Comparison of ENCODE assay signal across 30 mouse cellular contexts in genomic region chr9:16304949-16305348, GRCm38 (mm10).
DNase-seq lines count a peak whose midpoint lies in the region; ATAC-seq and TF ChIP-seq lines count a peak whose summit lies in the region.
"Had no signal": no experiment of that assay in that cellular context is flagged by ENCODE, and none has a peak within 500 bp of the region (broad histone marks: within the 10 kb centered on the region; RNA-seq: fewer than 3 reads in every experiment).

No protein-coding gene starts in this region.

- 0 out of 2 replicates have a peak, but pooled peaks have one; percentile 16 for ATAC-seq in midbrain, embryonic 11.5 days (ENCODE audit: low FRiP score)
- ATAC-seq in midbrain, postnatal 0 days (ENCODE audit: low FRiP score) = no peak
- ATAC-seq in midbrain, embryonic 13.5 days = peak; percentile 56; the same call in 1 of the 2 replicates
- peak; percentile 50; the same call in 1 of the 2 replicates for ATAC-seq in neural tube, embryonic 14.5 days (ENCODE audit: low read depth)
- no peak for ATAC-seq in intestine, embryonic 15.5 days
- ATAC-seq: forebrain, embryonic 13.5 days; liver, embryonic 12.5 days; liver, postnatal 0 days had no signal

- no peak overlapping the region for H3K4me3 ChIP-seq in gastrocnemius, adult 2 months
- H3K4me3 ChIP-seq in midbrain, embryonic 11.5 days (ENCODE audit: low read depth, low read length) = no peak overlapping the region
- no peak overlapping the region for H3K4me3 ChIP-seq in midbrain, postnatal 0 days (ENCODE audit: low read depth, low read length)
- no peak overlapping the region for H3K4me3 ChIP-seq in midbrain, embryonic 13.5 days (replicated peaks)
- H3K4me3 ChIP-seq in neural tube, embryonic 14.5 days (ENCODE audit: low read depth, low read length) = no peak overlapping the region
- H3K4me3 ChIP-seq in intestine, embryonic 15.5 days (replicated peaks) = no peak overlapping the region
- H3K4me3 ChIP-seq: embryonic facial prominence, embryonic 15.5 days; forebrain, embryonic 13.5 days; heart, embryonic 12.5 days; layer of hippocampus, adult 2 months; liver, embryonic 12.5 days; megakaryocyte, embryonic 14.5 days had no signal

- no peaks in the 10 kb centered on the region for H3K4me1 ChIP-seq in midbrain, embryonic 11.5 days (ENCODE audit: control insufficient read depth, insufficient read depth, low read length)
- 0 out of 2 replicates have a peak, but pooled peaks cover 8% of the 10 kb centered on the region for H3K4me1 ChIP-seq in midbrain, postnatal 0 days (ENCODE audit: insufficient read depth, low read length)
- peaks cover 32% of the 10 kb centered on the region for H3K4me1 ChIP-seq in midbrain, embryonic 13.5 days (replicated peaks)
- peaks cover 7% of the 10 kb centered on the region; the same call in 1 of the 2 replicates for H3K4me1 ChIP-seq in neural tube, embryonic 14.5 days (ENCODE audit: control insufficient read depth, insufficient read depth, low read length)
- H3K4me1 ChIP-seq in intestine, embryonic 15.5 days (replicated peaks) = no peaks in the 10 kb centered on the region
- H3K4me1 ChIP-seq: liver, embryonic 12.5 days had no signal

- no peak overlapping the region for H3K4me2 ChIP-seq in midbrain, embryonic 11.5 days
- no peak overlapping the region for H3K4me2 ChIP-seq in midbrain, postnatal 0 days (ENCODE audit: low read depth, low read length, poor library complexity, severe bottlenecking)
- H3K4me2 ChIP-seq in midbrain, embryonic 13.5 days (replicated peaks) = no peak overlapping the region
- H3K4me2 ChIP-seq in neural tube, embryonic 14.5 days (ENCODE audit: low read depth, low read length) = no peak overlapping the region
- no peak overlapping the region for H3K4me2 ChIP-seq in intestine, embryonic 15.5 days (replicated peaks)
- H3K4me2 ChIP-seq: embryonic facial prominence, embryonic 15.5 days; forebrain, embryonic 13.5 days; heart, embryonic 12.5 days; liver, embryonic 12.5 days had no signal

- intact Hi-C loops in gastrocnemius, adult 2 months (cut with DNase I) = no loop called here

- no peak overlapping the region for H3K9ac ChIP-seq in midbrain, embryonic 11.5 days (ENCODE audit: low read length)
- no peak overlapping the region for H3K9ac ChIP-seq in midbrain, postnatal 0 days (replicated peaks; ENCODE audit: low read length, poor library complexity, severe bottlenecking)
- no peak overlapping the region for H3K9ac ChIP-seq in midbrain, embryonic 13.5 days (replicated peaks)
- no peak overlapping the region for H3K9ac ChIP-seq in neural tube, embryonic 14.5 days (replicated peaks; ENCODE audit: low read depth, low read length)
- no peak overlapping the region for H3K9ac ChIP-seq in intestine, embryonic 15.5 days
- H3K9ac ChIP-seq: embryonic facial prominence, embryonic 15.5 days; forebrain, embryonic 13.5 days; heart, embryonic 12.5 days; liver, embryonic 12.5 days; liver, postnatal 0 days had no signal

- H3K36me3 ChIP-seq in midbrain, embryonic 11.5 days (ENCODE audit: control insufficient read depth, insufficient read depth, low read length) = no peaks in the 10 kb centered on the region
- H3K36me3 ChIP-seq in midbrain, postnatal 0 days (ENCODE audit: insufficient read depth, low read length) = no peaks in the 10 kb centered on the region
- no peaks in the 10 kb centered on the region for H3K36me3 ChIP-seq in midbrain, embryonic 13.5 days
- H3K36me3 ChIP-seq in neural tube, embryonic 14.5 days (ENCODE audit: control insufficient read depth, insufficient read depth, low read length) = no peaks in the 10 kb centered on the region
- H3K36me3 ChIP-seq in intestine, embryonic 15.5 days = no peaks in the 10 kb centered on the region
- H3K36me3 ChIP-seq: embryonic facial prominence, embryonic 15.5 days; heart, embryonic 12.5 days; liver, embryonic 12.5 days had no signal

- no peaks in the 10 kb centered on the region for H3K27me3 ChIP-seq in midbrain, embryonic 11.5 days (ENCODE audit: control insufficient read depth, insufficient read depth, low read length)
- H3K27me3 ChIP-seq in midbrain, postnatal 0 days (ENCODE audit: insufficient read depth, low read length) = no peaks in the 10 kb centered on the region
- H3K27me3 ChIP-seq in midbrain, embryonic 13.5 days = no peaks in the 10 kb centered on the region
- no peaks in the 10 kb centered on the region for H3K27me3 ChIP-seq in neural tube, embryonic 14.5 days (ENCODE audit: control insufficient read depth, insufficient read depth, low read length)
- no peaks in the 10 kb centered on the region for H3K27me3 ChIP-seq in intestine, embryonic 15.5 days (replicated peaks)
- H3K27me3 ChIP-seq: embryonic facial prominence, embryonic 15.5 days; forebrain, embryonic 13.5 days; heart, embryonic 12.5 days; liver, embryonic 12.5 days; megakaryocyte, embryonic 14.5 days had no signal

- 86% methylated on average over 2 of the region's 2 CpGs for whole genome bisulfite sequencing in midbrain, embryonic 11.5 days
- 52% methylated on average over 2 of the region's 2 CpGs for WGBS in midbrain, postnatal 0 days
- WGBS in midbrain, embryonic 13.5 days = 46% methylated on average over 2 of the region's 2 CpGs
- 50% methylated on average over 2 of the region's 2 CpGs for WGBS in neural tube, embryonic 14.5 days
- 75% methylated on average over 2 of the region's 2 CpGs for WGBS in intestine, embryonic 15.5 days

- no peak for DNase-seq in gastrocnemius, adult 2 months
- no peak for DNase-seq in gastrocnemius, postnatal 25 days
- peak; percentile 81 for DNase-seq in midbrain, embryonic 11.5 days (ENCODE audit: low spot score, missing footprints)
- no peak for DNase-seq in midbrain, postnatal 0 days (ENCODE audit: low spot score)
- no peak for DNase-seq in layer of hippocampus, postnatal 14 days (ENCODE audit: low spot score in 2 of 2)
- DNase-seq: adrenal gland, postnatal 14 days; cerebellum, adult 11-12 months; cerebellum, adult 9-11 months; embryo, embryonic 11 days; gastrocnemius, postnatal 36 days; heart, adult 18-20 months; heart, postnatal 14 days; kidney, adult 2 months; kidney, postnatal 36 days; left cerebral cortex, postnatal 4 days; liver, postnatal 0 days; lung, postnatal 36 days; right cerebral cortex, adult 18-20 months; spleen, adult 18-20 months; thymus, adult 18-20 months; thymus, postnatal 25 days had no signal

- no peak for TF ChIP-seq CTCF in gastrocnemius, adult 2 months (IDR thresholded peaks at IDR 0.05)
- TF ChIP-seq CTCF in midbrain, postnatal 0 days (IDR thresholded peaks at IDR 0.05) = no peak

- no peaks in the 10 kb centered on the region for H3K9me3 ChIP-seq in midbrain, embryonic 11.5 days (ENCODE audit: control insufficient read depth, low read length)
- no peaks in the 10 kb centered on the region for H3K9me3 ChIP-seq in midbrain, postnatal 0 days (ENCODE audit: low read length)
- no peaks in the 10 kb centered on the region for H3K9me3 ChIP-seq in midbrain, embryonic 13.5 days
- H3K9me3 ChIP-seq in neural tube, embryonic 14.5 days (ENCODE audit: control insufficient read depth, low read length) = no peaks in the 10 kb centered on the region
- H3K9me3 ChIP-seq in intestine, embryonic 15.5 days = no peaks in the 10 kb centered on the region
- H3K9me3 ChIP-seq: embryonic facial prominence, embryonic 15.5 days; forebrain, embryonic 13.5 days; heart, embryonic 12.5 days; liver, embryonic 12.5 days; megakaryocyte, embryonic 14.5 days had no signal

- H3K27ac ChIP-seq in gastrocnemius, adult 2 months = peak overlapping the region; percentile 25; the same call in 1 of the 2 replicates
- no peak overlapping the region for H3K27ac ChIP-seq in midbrain, embryonic 11.5 days (ENCODE audit: low read depth, low read length)
- H3K27ac ChIP-seq in midbrain, postnatal 0 days (ENCODE audit: low read depth, low read length) = no peak overlapping the region
- H3K27ac ChIP-seq in midbrain, embryonic 13.5 days = 0 out of 2 replicates have a peak overlapping the region, but pooled peaks have one; percentile 22
- H3K27ac ChIP-seq in neural tube, embryonic 14.5 days (ENCODE audit: low read depth, low read length) = no peak overlapping the region
- H3K27ac ChIP-seq in intestine, embryonic 15.5 days = no peak overlapping the region
- H3K27ac ChIP-seq: forebrain, embryonic 13.5 days; layer of hippocampus, adult 2 months; liver, embryonic 12.5 days had no signal

Comparison
In these comparisons a context has a peak if more than half of its experiments do, and no peak if none do; other contexts are left out.
1. H3K27ac ChIP-seq: peak in gastrocnemius, adult 2 months (single experiment) and midbrain, embryonic 13.5 days (single experiment); none in midbrain, embryonic 11.5 days (single experiment), midbrain, postnatal 0 days (single experiment), neural tube, embryonic 14.5 days (single experiment) and intestine, embryonic 15.5 days (single experiment).
2. ATAC-seq: peak in midbrain, embryonic 11.5 days (single experiment), midbrain, embryonic 13.5 days (single experiment) and neural tube, embryonic 14.5 days (single experiment); none in midbrain, postnatal 0 days (single experiment) and intestine, embryonic 15.5 days (single experiment).